Mouse (Mus musculus): ENCODE data around the gene Scgb2b27.
"Not testable (repeated sequence)": the region's sequence is repeated elsewhere in the genome, so short reads cannot be mapped to it uniquely, and the experiment has no call there.

The Scgb2b27 gene

GRCm38 (mm10) chr7:34013842-34014241, at the start of gene Scgb2b27:
Gene Scgb2b27 (minus strand): TSS chr7:34013942.
- CTCF ChIA-PET = no interaction called here
- POLR2A ChIA-PET = no interaction called here

DNA sequence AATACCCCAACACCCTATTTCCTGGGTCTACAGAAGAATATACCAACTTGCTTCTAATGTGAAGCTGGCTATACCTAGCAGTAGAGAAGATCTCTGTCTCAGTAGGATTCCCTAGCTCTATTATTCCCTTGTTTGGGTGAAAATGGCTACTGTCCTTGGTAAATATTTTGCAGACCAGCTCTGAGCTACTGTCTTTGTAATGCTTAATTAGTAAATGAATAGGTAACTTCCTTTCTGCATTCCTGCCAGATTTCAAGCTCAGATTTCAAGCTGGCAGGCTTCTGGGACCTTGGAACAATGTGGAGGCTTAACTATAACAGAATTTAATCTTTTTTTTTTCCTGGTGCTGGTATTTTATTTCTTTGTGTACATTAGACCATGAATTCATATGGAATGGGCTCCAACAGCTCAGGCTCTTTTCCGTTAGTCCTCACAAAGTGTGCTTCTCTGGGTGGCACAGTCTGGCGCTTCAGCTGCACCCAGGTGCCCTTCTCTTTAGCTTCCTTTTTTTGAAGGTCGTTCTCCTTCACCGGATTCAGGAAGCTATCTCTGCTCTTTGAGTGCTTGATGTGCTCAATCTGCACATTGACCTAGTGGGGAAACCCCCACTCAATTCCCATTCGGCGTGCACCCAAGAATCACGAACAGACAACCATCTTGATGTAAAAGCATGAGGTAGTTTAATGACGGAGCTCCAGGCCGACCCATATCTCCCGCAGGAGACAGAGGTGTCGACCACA, 22.5 kb upstream of the Scgb2b27 start:
- POLR2A ChIA-PET = not testable (repeated sequence)

DNA sequence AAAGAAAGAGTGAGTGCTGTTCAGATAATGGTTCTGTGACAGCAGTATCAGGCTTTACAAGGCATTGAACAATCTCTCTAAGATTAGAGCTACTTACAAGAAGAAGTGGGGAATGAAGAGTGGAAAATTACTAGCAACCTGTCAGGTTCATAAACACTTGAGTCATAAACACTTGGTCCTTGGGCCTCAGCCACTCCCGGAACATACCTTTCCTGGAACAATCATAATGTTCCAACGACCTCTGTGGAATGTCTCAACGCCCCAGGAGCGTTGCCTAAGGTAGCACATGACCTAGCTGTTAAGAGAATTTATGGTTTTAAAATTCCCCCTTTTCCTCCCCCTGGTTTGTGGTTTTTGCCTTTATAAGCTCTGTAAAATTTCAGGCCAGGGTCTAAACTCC, 20.8 kb upstream of the Scgb2b27 start:
- POLR2A ChIA-PET, CTCF ChIA-PET: not testable (repeated sequence)

More for the DNA sequence above, 22.5 kb upstream of the Scgb2b27 start:
- CTCF ChIA-PET = not testable (repeated sequence)

- POLR2A ChIA-PET = no interaction called here
These were observed 16.3 kb upstream of the Scgb2b27 start for GRCm38 (mm10) chr7:34030026-34030425.

GRCm38 (mm10) chr7:34027202-34027601, 13.5 kb upstream of the Scgb2b27 start:
- POLR2A ChIA-PET, CTCF ChIA-PET: not testable (repeated sequence)

More at GRCm38 (mm10) chr7:34030026-34030425, 16.3 kb upstream of the Scgb2b27 start:
- CTCF ChIA-PET = no interaction called here

DNA sequence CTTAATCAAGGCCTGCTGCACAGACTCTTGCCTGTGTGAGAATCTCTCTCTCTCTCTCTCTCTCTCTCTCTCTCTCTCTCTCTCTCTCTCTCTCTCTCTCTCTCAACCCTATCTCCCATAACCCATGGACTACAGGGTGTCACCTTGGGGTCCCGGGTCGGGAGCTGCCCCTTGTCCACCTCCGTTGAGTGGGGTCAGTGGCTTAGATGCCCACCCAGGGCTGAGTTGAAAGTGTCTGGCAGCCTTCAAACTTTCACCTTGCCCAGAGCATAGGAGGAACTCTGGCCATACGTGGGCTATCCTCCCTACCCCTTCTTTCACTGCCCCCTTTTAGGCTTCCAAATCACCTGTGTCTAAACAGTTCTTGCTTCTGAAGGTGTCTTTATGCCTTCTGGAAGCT, 11.9 kb upstream of the Scgb2b27 start:
- POLR2A ChIA-PET = no interaction called here
- CTCF ChIA-PET = no interaction called here

DNA sequence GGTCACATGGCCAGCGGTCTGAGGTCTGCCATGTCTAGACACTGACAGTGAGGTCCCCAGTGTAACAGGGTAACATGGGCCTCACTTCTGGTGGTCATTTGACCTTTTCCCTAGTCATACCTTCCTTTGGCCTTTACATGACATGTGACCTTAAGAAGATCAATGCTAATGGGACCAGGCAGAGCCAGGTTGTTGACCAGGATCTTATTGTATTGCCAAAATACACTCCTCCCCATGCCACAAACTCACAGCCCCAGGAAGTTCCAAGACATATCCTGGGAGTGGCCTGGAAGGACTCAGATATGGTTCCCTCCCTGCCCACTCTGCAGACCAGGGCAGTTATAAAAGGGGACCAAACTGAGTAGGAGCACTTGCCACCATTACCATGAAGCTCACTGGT, 7.4 kb upstream of the Scgb2b27 start, which contains the start of gene Scgb1b27:
TSS of gene Scgb1b27 (plus strand) at position 301 of the 400 bp plus-strand sequence.
- POLR2A ChIA-PET, CTCF ChIA-PET: not testable (repeated sequence)

DNA sequence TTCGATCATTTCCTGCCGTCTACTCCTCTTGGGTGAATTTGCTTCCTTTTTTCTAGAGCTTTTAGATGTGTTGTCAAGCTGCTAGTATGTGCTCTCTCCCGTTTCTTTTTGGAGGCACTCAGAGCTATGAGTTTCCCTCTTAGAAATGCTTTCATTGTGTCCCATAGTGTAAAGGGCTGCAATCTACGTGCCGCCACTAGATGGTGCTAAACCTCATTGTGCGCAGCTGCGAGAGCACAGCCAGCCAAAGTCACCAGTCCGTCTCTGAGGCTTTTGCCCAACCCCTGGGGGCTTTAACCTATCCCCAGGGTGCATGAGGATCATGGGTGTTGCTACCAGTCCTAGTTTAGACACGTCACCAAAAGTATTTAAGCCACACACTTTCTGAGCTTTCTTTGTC, 31.5 kb downstream of the Scgb2b27 start:
- ChIA-PET POLR2A (interaction anchor here in 1 of 4 experiments (0.6 kb wide), 1 partner anchor 136 kb away, joined by 5 read pairs; no protein-coding TSS in a partner anchor), CTCF (interaction anchor here in 3 of 4 experiments (0.6 kb wide), 3 partner anchors 14 to 143 kb away, joined by 3 to 4 read pairs (median 3); no protein-coding TSS in a partner anchor)
